Mouse (Mus musculus) heart, postnatal 36 days (tissue): ENCODE measurements around the gene Pbx2. TPM values are rescaled to one million over a fixed set of nuclear protein-coding genes. Genes with fewer than 3 reads are reported as not detected.

Experiments used
- DNase-seq, 2 experiments: peaks; one replicate each; pipeline ENCODE4 v3.0.0; 2021 to 2022
- intact Hi-C: fragments of 180-260 bp; cut with DNase I; formaldehyde crosslinking; loops from one replicate; pipeline ENCODE4 v1.15.1; 2025
- total RNA-seq, 2 experiments: library from RNA; stranded (reverse); gene quantifications; 2 replicates each; pipeline ENCODE4 v1.2.3; 2021

Pbx2 gene
- total RNA-seq, 2 experiments from 2014 or later: 18.0 to 19.6 TPM

DNA sequence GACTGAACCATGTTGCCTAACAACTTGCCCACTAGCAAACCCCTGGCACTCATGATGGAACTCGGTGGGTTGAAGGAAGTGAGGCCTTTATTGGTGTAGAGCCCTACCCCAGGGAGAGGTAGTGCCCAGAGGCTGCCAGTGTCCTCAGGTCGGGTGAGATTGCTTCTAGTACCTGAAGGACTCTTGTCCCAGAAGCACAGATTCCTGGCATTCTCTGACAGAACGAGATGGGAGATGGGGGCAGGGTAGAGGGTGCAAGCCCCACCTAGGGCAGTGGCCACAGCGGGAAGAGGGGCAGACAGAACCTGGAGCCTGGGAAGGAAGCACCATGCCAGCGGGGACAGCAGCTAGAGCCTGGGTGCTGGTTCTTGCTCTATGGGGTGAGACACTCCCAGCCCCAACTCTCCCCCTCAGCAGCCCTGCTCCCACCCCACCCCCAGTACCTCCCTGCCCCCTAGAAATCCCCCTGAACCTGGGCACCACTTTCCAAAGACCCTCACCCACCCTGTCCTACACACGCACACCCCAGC lies 6.6 kb downstream of the Pbx2 start, which contains the start of gene Ager:
Gene Ager (plus strand): TSS at position 297 of the 530 bp plus-strand sequence.
- intact Hi-C loops: no loop called here
- DNase-seq: no peak

DNA sequence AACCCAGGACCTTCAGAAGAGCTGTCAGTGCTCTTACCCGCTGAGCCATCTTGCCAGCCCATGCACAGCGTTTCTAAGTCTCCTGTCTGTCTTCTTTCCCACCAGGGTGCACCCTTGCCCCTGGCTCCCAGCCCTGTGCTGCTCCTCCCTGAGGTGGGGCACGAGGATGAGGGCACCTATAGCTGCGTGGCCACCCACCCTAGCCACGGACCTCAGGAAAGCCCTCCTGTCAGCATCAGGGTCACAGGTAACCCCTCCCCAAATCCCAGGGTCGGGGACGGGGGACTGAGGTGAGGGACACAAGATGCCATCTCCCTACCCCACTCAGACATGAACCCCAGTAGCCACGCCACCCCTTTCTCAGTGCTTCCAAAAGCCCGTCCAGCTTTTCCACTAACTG lies 8.8 kb downstream of the Pbx2 start:
- intact Hi-C loops: no loop called here
- DNase-seq: no peak

DNA sequence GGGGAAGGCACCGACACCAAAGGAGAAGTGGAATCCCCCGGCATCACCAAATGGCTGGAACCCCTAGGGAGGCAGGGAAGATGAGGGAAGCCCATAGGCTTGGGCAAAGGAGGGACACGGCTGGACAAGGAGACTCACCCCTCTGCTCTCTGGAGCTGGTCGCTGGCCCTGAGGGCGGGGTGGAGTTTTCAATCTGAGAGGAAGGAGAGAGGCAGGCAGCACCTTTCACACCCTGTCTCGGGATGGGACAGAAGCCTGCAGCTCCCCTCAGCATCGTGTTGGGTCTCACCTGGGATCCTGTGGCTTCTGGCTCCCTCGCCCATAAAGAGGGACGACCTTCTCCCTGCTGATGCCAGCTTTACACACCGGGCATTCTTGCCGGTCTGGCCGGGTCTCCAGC lies 10.7 kb downstream of the Pbx2 start:
- intact Hi-C loops: no loop called here
- no peak for DNase-seq

DNA sequence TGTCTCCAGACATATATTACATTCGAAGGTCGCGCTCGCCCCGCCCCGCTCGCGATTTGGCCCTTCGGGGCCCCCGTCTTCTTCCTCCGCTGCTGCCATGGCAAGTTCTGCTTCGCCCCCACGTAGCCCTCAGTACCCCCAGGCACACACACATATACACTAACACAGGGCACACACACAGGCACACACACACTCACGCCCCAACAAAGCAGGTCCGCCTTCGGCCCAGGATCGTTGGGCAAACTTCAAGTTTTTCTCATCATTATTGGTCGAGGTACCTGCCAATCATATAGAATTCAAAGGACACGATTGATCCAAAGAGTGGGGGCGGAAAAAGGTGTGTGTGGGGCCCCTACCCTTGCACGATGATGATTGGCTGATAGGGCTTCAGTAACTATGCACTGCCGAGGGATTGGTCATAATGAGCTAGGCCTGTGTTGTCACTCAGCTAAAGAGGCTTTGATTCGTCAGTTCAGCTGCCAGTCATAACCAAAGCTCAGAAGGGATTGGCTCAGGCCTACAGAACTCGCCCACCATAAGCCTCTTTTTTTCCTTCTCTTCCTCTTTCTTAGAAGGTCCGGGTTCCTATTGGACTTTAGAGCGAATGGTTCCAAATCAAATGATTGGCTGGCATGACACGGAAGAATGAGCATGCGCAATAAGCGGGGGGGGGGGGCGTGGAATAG lies 12.5 kb downstream of the Pbx2 start, which contains the start of gene Rnf5:
Gene Rnf5 (minus strand): TSS at position 316 of the 686 bp plus-strand sequence.
- intact Hi-C loops: no loop called here
- peak; percentile 96 to 98 for DNase-seq

DNA sequence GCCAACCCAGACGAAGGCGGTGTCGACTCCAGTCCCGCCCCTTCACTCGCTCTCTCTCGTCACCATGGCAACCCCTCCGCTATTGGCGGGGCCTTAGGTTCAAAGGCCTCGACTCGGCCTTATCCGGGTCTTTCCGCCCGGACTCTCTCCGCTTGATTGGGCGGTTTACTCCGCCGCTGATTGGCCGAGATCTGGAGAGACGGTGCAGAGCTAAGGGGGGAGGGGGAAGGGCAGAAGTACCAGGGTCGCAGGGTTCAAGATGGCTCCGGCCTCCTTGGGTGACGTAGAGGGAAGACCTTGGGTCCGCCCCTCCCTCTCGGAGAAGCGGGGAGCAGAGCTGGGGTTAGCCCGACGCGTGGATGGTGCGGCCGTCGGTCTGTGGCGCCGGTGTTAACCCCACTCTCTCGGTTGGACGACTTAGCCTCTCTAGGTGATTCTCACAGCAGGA lies 13.0 kb downstream of the Pbx2 start, which contains the start of gene Agpat1:
Gene Agpat1 (plus strand): TSS at position 202 of the 448 bp plus-strand sequence.
- DNase-seq: peak; percentile 96
- intact Hi-C loops: no loop called here

DNA sequence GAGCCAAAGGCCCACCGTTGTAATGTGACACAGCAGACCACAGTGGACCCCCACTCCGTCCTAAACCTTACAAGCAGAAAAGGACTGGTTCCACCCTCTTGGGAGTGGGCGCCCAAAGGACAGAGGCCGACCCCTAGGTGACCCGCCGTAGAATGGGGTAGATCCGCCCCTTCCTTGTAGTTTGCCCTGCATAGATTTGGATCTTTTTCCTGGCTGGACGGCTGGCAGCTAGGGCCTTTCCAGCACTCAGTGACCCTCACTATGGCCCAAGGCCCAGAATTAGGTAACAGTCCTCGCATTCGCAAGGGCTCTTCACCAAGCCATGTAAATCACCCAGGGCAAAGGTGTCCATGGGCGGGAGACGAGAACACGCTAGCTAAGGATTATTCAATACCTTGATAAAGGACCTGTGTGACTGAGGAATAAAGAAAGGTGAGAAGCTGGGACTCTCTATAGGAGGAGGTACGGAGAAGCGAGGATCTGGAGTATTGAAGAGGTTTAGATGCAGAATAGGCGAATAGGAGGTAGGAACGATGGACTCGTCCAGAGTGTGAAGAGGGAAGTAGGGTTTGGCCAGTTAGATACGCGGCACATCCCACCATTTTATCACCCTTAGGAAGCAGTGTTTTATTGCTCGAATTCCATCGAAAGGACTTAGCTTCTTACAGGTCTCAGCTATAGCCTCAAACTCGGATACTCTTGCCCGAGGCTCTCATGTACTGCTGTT lies 13.6 kb downstream of the Pbx2 start:
- DNase-seq: no peak

DNA sequence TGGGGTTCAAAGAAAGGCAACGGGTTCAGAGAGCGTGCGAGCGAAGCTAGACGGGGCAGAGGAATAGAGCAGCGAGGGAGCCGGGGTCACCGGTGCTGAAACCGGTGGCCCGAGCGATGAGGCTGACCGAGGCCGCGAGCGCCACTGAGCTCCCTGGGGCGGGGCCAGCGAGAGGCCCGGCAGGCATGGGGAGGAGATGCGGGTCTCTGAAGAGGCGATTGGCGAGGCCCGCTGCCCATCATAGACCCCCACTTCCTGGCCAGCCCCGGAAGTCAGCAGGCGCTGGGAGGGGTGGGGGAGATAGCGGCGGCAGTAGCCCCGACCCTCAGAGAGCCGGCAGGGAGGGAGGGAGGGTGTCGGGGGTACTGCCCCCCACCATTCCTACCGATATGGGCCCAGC lies 14.5 kb downstream of the Pbx2 start:
- intact Hi-C loops: loop anchor here (1.0 to 5.0 kb wide), 2 partner anchors 22 to 292 kb away; partner anchors contain the start of genes C2 and Ehmt2
- DNase-seq: peak; percentile 97 to 98

More for the DNA sequence above, 13.6 kb downstream of the Pbx2 start:
- intact Hi-C loops: loop anchor here (5.0 kb wide), 1 partner anchor 293 kb away; the partner anchor contains the start of genes C2 and Ehmt2

DNA sequence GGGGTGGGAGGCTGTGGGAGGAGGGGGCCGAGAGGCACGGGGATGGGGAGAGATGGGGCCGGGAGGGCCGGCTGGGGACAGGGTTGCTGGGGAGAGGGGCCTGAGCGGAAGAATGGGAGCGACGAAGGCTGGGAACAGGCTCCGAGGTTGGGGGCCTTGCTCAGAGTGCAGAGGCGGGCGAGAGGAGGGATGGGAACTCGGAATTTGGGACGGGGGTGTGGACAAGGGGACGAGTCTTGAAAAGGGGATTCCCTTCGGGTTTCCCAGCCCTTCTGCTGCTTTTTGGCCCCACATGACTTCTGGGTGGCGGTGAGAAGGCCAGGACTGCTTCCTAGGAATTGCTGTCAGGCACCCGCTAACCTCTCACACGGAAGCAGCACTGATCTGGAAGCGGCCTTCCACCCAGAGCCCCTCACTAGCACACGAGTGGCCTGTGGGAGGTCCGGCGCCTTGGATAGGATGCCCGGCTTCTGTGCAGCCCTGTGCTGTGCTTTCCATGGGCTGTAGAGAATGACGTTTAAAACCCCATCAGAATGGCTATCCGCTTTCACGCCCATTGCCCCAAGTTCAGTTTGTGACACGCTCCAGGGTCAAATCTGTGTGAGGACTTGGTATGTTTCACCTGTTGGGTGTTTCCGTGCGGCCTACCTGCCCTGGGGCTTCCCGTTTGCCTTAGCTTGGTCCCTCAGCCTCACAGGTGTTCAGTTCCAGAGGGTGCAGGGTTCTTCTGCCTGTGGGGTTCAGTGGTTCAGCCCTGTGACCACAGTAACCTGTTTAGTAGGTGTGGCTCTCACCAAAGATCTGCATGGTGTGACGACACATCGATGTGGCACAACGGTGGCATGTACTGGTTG lies 15.3 kb downstream of the Pbx2 start:
- intact Hi-C loops: loop anchor here (1.0 to 5.0 kb wide), 2 partner anchors 21 to 291 kb away; partner anchors contain the start of genes C2 and Ehmt2
- DNase-seq: no peak

DNA sequence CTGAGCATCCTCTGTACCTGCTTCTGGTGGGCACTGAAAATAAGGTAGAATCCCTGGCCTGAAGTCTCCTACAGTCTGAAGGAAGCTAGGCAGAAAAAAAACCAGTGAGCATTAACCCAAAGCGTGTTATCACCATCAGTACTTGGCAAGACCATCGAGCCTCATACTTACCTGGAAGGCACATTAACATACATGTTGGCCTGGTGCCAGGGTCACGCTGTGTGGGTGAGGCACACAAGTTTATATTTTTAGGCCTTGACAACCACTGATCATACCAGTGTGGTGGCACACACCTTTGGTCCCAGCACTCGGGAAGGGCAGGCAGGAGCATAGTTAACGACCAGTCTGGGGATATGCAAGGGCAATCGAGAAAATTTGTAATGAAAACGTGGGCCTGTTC lies 16.9 kb downstream of the Pbx2 start:
- DNase-seq: no peak
- intact Hi-C loops: loop anchor here (5.0 kb wide), 1 partner anchor 289 kb away; the partner anchor contains the start of genes C2 and Ehmt2

DNA sequence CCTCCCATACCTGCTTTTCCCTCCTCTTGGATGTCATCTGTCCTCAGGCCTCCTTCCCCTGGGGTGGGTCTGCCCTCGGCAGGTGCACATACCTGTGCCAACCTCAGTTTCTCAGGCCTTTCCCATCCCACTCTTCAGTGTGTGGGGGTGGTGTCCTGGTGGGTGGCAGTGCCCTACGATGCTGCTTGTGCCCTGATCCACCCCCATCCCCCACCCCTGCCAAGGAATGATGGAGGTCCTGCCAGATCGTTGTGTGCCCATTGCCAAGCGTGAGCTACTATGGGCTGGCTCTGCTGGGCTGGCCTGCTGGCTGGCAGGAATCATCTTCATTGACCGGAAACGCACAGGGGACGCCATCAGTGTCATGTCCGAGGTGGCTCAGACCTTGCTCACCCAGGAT lies 20.0 kb downstream of the Pbx2 start:
- intact Hi-C loops: no loop called here
- DNase-seq: no peak

DNA sequence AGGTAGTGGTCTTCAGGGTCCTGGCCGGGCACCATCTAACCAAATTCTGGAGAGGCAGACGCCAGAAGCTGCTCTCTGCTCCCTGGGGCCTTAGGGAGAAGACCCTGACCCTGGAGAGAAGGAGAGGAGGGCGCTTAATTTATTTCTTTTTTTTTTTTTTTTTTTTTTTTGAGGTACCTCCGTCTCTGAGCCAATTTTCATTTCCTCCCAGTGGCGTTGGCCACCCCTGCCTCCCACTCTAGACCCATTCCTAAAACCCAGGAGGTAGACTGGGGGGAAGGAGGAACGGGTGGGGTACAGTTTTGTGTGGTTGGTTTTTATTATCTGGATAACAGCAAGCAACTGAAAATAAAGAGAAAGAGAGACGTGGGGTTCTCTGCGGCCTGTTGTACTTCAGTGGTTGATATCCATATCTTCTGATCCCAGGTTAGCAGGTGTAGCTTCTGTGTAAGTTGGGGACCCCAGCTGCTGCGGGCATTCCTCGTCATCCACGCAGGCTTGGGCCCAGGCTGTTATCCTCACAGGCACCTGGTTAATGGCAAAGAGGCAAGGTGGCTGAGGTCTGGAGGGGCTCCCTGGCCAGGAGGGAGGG lies 22.1 kb downstream of the Pbx2 start:
- intact Hi-C loops: no loop called here

DNA sequence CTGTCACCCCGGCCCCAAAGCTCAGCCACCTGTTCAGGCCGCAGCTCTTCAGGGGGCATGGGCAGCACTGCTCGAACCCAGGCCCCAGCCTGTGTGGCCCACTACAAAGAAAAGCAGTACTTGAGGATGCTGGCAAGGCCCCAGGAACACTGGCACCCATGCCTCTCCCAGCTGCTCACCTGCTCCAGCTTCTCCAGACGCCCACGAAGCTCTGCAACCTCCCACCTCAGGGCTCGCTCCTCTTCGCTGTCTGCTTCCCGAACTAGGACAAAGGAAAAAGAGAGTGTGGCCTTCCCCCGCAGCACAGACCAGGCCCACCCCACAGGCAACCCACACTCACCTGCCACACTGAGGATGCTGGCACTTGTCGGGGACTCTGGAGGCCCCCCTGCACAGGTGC lies 22.8 kb downstream of the Pbx2 start:
- DNase-seq: no peak
- intact Hi-C loops: no loop called here

More for the DNA sequence above, 22.1 kb downstream of the Pbx2 start:
- no peak for DNase-seq

DNA sequence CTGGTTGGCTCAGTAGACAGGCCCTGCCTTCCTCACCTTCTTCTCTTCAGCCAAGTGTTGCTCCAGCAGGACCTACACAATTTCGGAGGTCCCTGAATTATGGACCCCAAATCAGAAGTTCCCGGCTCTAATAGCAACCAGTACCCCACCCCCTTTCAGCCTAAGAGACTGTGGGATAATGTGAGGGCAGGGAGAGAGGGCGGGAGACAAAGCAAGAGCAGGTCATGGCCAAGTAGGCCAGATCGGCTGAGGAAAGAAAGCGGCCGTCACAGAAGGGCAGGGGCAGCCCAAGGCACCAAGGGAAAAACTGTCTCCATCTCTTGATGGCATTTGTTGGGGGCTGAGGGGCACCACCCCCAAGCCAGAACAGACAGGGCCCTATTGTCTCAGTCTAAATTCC lies 24.8 kb downstream of the Pbx2 start, which contains the start of gene Egfl8:
Gene Egfl8 (minus strand): TSS at position 101 of the 400 bp plus-strand sequence.
- no peak for DNase-seq
- intact Hi-C loops: no loop called here

DNA sequence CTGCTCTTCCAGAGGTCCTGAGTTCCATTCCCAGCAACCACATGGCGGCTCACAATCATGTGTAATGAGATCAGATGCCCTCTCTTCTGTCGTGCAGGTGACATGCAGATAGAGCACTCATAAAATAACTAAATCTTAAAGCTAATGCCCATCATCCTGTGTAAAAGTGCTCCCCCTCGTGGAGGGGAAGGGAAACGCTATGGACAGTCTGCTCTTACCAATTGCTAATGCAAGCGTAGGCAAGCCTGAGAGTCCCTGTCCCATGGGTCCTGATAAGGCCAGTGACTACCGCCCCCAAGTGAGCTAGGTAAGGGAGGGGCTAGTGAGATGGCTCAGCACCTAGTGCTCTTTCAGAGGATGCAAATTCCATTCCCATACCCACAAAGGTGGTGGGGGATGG lies 27.9 kb downstream of the Pbx2 start:
- intact Hi-C loops: loop anchor here (1.0 to 2.0 kb wide), 3 partner anchors 46 to 178 kb away; no protein-coding TSS in a partner anchor
- peak; percentile 76 to 80 for DNase-seq

DNA sequence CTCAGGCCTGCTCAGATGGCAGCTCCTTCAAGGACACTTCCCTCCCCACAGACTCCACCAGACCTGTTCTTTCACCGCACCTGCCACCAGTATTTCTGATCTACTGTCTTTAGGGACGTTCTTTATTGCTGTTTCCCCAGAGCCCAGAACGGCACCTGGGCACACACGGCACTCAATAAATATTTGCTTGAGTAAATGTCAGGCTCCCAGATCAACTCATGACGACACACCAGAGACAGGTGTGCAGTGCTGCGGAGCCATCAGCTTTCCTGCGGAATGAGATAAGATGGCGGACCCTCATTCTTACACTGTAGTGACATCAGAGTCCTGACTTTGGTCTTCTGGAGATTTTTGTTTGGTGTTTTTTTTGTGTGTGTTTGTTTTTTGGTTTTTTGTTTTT lies 29.9 kb downstream of the Pbx2 start:
- intact Hi-C loops: no loop called here
- DNase-seq: no peak

DNA sequence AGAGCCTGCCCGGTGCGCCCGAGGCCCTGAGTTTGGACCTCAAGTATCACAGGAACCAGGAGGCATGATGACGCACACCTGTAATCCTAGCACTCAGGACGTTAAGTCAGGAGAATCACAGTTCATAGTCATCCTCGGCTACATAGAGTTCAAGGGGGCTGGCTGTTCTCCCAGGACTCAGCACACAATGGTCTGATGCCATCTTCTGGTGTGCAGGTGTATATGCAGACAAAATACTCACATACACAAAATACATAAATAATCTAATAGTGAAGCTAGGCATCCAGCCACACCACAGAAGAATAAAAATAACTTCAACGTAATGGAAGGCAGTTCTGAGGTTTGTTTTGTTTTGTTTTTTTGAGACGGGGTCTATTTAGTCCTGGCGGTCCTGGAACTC lies 32.1 kb downstream of the Pbx2 start:
- intact Hi-C loops: no loop called here
- DNase-seq: no peak

DNA sequence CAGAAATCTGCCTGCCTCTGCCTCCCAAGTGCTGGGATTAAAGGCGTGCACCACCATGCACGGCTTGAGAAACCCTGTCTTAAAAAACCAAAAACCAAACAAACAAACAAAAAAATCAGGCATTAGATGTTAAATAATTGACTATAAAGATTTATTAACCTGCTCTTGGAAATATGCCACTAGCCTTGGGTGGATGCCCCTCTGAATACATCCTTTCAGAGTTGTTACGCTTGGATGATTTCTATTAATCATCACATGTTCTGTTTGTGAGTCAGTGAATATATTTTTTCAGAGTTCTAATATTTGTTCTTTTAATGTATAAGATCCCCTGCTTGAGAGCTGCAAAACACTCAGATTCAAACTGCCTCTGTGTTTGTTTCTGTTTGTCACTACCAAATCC lies 33.9 kb downstream of the Pbx2 start:
- no peak for DNase-seq
- intact Hi-C loops: no loop called here

DNA sequence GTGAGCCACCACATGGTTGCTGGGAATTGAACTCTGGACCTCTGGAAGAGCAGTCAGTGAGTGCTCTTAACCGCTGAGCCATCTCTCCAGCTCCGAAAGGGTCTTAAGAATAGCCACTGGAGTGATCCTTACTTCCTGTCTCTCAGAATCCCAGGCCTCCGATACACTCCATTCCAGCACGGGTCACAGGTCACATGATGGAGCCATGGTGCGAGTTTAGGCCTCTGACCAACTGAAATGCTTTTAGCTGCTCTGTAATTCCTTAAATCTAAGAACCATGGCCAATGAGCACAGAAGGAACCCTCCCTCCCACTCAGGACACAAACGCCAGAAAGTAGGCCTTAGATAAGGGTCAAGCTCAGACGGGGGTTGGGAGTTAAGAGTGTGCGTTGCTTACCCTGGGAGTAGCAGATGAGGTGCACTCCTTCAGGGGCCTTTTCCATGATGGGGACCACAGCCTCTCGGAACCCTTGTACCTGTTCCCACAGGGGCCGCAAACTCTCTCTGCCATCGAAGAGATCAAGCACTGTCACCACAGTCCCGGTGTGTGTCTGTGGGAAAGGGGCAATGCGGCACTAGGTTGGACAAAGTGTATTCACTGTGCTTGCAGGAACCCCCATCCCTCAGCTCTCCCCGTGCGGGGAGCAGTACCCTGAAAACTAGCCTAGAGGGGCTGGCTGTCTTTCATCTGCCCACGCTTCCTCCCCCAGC lies 35.2 kb downstream of the Pbx2 start:
- DNase-seq: no peak
- intact Hi-C loops: no loop called here

DNA sequence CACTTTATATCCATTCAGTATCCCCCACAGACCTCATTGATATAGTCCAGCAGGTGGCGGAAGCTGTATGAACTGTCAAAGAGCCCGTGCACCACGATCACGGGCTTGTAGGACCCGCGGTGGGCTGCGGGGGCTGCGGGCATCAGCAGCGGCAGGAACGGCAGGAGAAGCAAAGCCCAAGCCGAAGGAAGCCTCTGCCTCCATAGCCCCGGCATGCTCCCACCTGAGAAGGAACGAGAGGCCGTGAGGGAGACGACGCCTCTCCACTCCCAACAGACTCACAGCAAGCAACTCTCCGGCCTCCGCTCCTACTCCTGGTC lies 35.7 kb downstream of the Pbx2 start:
- DNase-seq: no peak
- intact Hi-C loops: loop anchor here (1.0 kb wide), 1 partner anchor 20 kb away; no protein-coding TSS in a partner anchor
